Comparison of ENCODE assay signal across 8 mouse cellular contexts in genomic region chr3:123385118-123385485, GRCm38 (mm10). TPM values are rescaled to one million over a fixed set of nuclear protein-coding genes. Genes with fewer than 3 reads are reported as not detected.
DNase-seq lines count a peak whose midpoint lies in the region; ATAC-seq and TF ChIP-seq lines count a peak whose summit lies in the region.

No protein-coding gene starts in this region.

- H3K4me3 ChIP-seq in heart, embryonic 10.5 days, result peak overlapping the region; percentile 85
- peak overlapping the region; percentile 77 for H3K4me3 ChIP-seq in limb, embryonic 14.5 days (replicated peaks; ENCODE audit: low read length)
- H3K4me3 ChIP-seq in stomach, embryonic 16.5 days (replicated peaks; ENCODE audit: low read length), result peak overlapping the region; percentile 62

- H3K27me3 ChIP-seq in heart, embryonic 10.5 days (ENCODE audit: insufficient read depth, poor library complexity, severe bottlenecking), result no peaks in the 10 kb centered on the region
- H3K27me3 ChIP-seq in limb, embryonic 14.5 days (ENCODE audit: control insufficient read depth, insufficient read depth, low read length), result no peaks in the 10 kb centered on the region
- no peaks in the 10 kb centered on the region for H3K27me3 ChIP-seq in stomach, embryonic 16.5 days (ENCODE audit: control insufficient read depth, insufficient read depth, low read length)

- no peak for ATAC-seq in limb, embryonic 14.5 days (ENCODE audit: low FRiP score, low read depth)
- 0 out of 2 replicates have a peak, but pooled peaks have one; percentile 2 for ATAC-seq in stomach, embryonic 16.5 days (ENCODE audit: insufficient read depth, low FRiP score)

- WGBS in heart, embryonic 10.5 days, result 8% methylated on average over 6 of the region's 6 CpGs
- 11% methylated on average over 6 of the region's 6 CpGs for WGBS in limb, embryonic 14.5 days
- WGBS in stomach, embryonic 16.5 days, result 10% methylated on average over 6 of the region's 6 CpGs

- intact Hi-C loops in heart, postnatal 36 days (cut with DNase I), result loop anchor here (5.0 kb wide), 1 partner anchor 1338 kb away; no protein-coding TSS in a partner anchor

- peaks cover 19% of the 10 kb centered on the region for H3K36me3 ChIP-seq in heart, embryonic 10.5 days
- peaks cover 12% of the 10 kb centered on the region for H3K36me3 ChIP-seq in limb, embryonic 14.5 days (ENCODE audit: control insufficient read depth, insufficient read depth, low read length)
- 0 out of 2 replicates have a peak, but pooled peaks cover 3% of the 10 kb centered on the region for H3K36me3 ChIP-seq in stomach, embryonic 16.5 days (ENCODE audit: control insufficient read depth, insufficient read depth, low read length)

- no peaks in the 10 kb centered on the region for H3K9me3 ChIP-seq in heart, embryonic 10.5 days
- H3K9me3 ChIP-seq in limb, embryonic 14.5 days (ENCODE audit: control insufficient read depth, low read length), result no peaks in the 10 kb centered on the region
- H3K9me3 ChIP-seq in stomach, embryonic 16.5 days (replicated peaks; ENCODE audit: control insufficient read depth, low read length), result no peaks in the 10 kb centered on the region

- peaks cover 13% of the 10 kb centered on the region for H3K4me1 ChIP-seq in heart, embryonic 10.5 days
- 0 out of 2 replicates have a peak, but pooled peaks cover 3% of the 10 kb centered on the region for H3K4me1 ChIP-seq in limb, embryonic 14.5 days (ENCODE audit: control insufficient read depth, insufficient read depth, low read length)
- H3K4me1 ChIP-seq in stomach, embryonic 16.5 days (ENCODE audit: control insufficient read depth, insufficient read depth, low read length), result no peaks in the 10 kb centered on the region

- TF ChIP-seq POLR2A in limb, embryonic 14.5 days (IDR thresholded peaks at IDR 0.05; ENCODE audit: borderline replicate concordance, extremely low read depth, insufficient read depth, insufficient read length), result no peak

- H3K4me2 ChIP-seq in limb, embryonic 14.5 days (replicated peaks; ENCODE audit: low read depth, low read length, severe bottlenecking), result peak overlapping the region; percentile 75
- peak overlapping the region; percentile 62 for H3K4me2 ChIP-seq in stomach, embryonic 16.5 days (ENCODE audit: low read depth, low read length)

- H3K9ac ChIP-seq in limb, embryonic 14.5 days (ENCODE audit: low read depth, low read length, severe bottlenecking), result peak overlapping the region; percentile 65
- H3K9ac ChIP-seq in stomach, embryonic 16.5 days (ENCODE audit: low read length), result peak overlapping the region; percentile 71

- no peak for DNase-seq in heart, embryonic 10.5 days (ENCODE audit: low spot score)
- DNase-seq in heart, postnatal 36 days, result no peak
- DNase-seq in thymus, postnatal 14 days, result peak; percentile 11
- DNase-seq in thymus, postnatal 0 days (ENCODE audit: low spot score), result no peak
- DNase-seq in limb, embryonic 14.5 days (ENCODE audit: low spot score), result no peak
- no peak for DNase-seq in urinary bladder, postnatal 4 days (ENCODE audit: low spot score in 2 of 2)
- no peak for DNase-seq in ovary, postnatal 10 days (ENCODE audit: low spot score)

- H3K27ac ChIP-seq in heart, embryonic 10.5 days, result peak overlapping the region; percentile 95
- H3K27ac ChIP-seq in limb, embryonic 14.5 days (replicated peaks; ENCODE audit: low read depth, low read length), result peak overlapping the region; percentile 79; the same call in 1 of the 2 replicates
- H3K27ac ChIP-seq in stomach, embryonic 16.5 days (ENCODE audit: low read length), result peak overlapping the region; percentile 91

RNA-seq across cellular contexts. Expression of gene Mettl14, which starts 0.8 kb away (rescaled TPM):
- 22.6 and 23.5 TPM in 2 replicates for polyA plus RNA-seq in heart, embryonic 10.5 days (2016; fragmentation: Nextera tagmentation; extraction: Ambion mirVana)
- 10 to 100 TPM; 12.0 to 12.1 TPM for total RNA-seq in heart, postnatal 36 days (2021)
- 24.8 and 26.5 TPM in 2 replicates for polyA plus RNA-seq in thymus, postnatal 0 days (2015; fragmentation: Nextera tagmentation; extraction: Ambion mirVana)
- polyA plus RNA-seq in limb, embryonic 14.5 days (2012; rRNA removed), result 12.2 and 15.8 TPM in 2 replicates
- polyA plus RNA-seq in limb, embryonic 14.5 days (2014; fragmentation: Nextera tagmentation; extraction: Ambion mirVana), result 16.7 and 20.4 TPM in 2 replicates
- 24.4 and 25.0 TPM in 2 replicates for polyA plus RNA-seq in stomach, embryonic 16.5 days (2015; fragmentation: Nextera tagmentation; extraction: Ambion mirVana)
